Mouse (Mus musculus): ENCODE measurements around the gene Hdac10.
A peak's percentile ranks its signal among the peaks of the same experiment; 100 is the strongest.

Hdac10 gene

GRCm38 (mm10) chr15:89118007-89118406 is 10.5 kb downstream of the Hdac10 start:
- DNase-seq: no peak

GRCm38 (mm10) chr15:89110147-89110546 is 18.4 kb downstream of the Hdac10 start:
- no peak for DNase-seq

- DNase-seq: no peak
Observed at GRCm38 (mm10) chr15:89106976-89107375, 21.5 kb downstream of the Hdac10 start.

- DNase-seq: no peak
Observed at GRCm38 (mm10) chr15:89106073-89106472, 22.4 kb downstream of the Hdac10 start.

- no peak for DNase-seq
Observed at GRCm38 (mm10) chr15:89104425-89104824, 24.1 kb downstream of the Hdac10 start.

GRCm38 (mm10) chr15:89103921-89104320 is 24.6 kb downstream of the Hdac10 start:
- DNase-seq: no peak

- DNase-seq: no peak
Observed at GRCm38 (mm10) chr15:89102646-89103045, 25.9 kb downstream of the Hdac10 start.

GRCm38 (mm10) chr15:89100823-89101222 is 27.7 kb downstream of the Hdac10 start:
- no peak for DNase-seq

- DNase-seq: no peak
Observed at GRCm38 (mm10) chr15:89098616-89099015, 29.9 kb downstream of the Hdac10 start.

- DNase-seq: no peak
Observed at GRCm38 (mm10) chr15:89097450-89097849, 31.1 kb downstream of the Hdac10 start.

GRCm38 (mm10) chr15:89092181-89092580 is 36.3 kb downstream of the Hdac10 start:
- DNase-seq: no peak

- DNase-seq: no peak
Observed at GRCm38 (mm10) chr15:89090662-89091061, 37.8 kb downstream of the Hdac10 start.

GRCm38 (mm10) chr15:89089248-89090051 is 39.0 kb downstream of the Hdac10 start:
- DNase-seq: peak; percentile 54 to 61

GRCm38 (mm10) chr15:89088607-89089247 is 39.8 kb downstream of the Hdac10 start, which contains the start of gene Selenoo:
TSS of gene Selenoo (plus strand) at chr15:89089084.
- peak; percentile 95 to 97 for DNase-seq

GRCm38 (mm10) chr15:89084826-89085225 is 43.7 kb downstream of the Hdac10 start:
- DNase-seq: no peak

- DNase-seq: no peak
Observed at GRCm38 (mm10) chr15:89083906-89084305, 44.6 kb downstream of the Hdac10 start.

- peak; percentile 78 to 90 for DNase-seq
Observed at GRCm38 (mm10) chr15:89078208-89078836, 50.2 kb downstream of the Hdac10 start.

GRCm38 (mm10) chr15:89076156-89076731 is 52.3 kb downstream of the Hdac10 start:
- DNase-seq: peak; percentile 47 to 75

GRCm38 (mm10) chr15:89075478-89076147 is 52.9 kb downstream of the Hdac10 start:
- peak; percentile 90 to 96 for DNase-seq

GRCm38 (mm10) chr15:89074613-89075477 is 53.7 kb downstream of the Hdac10 start, which contains the start of gene Trabd:
TSS of gene Trabd (plus strand) at chr15:89075124.
- peak in 1 of 2 experiments; percentile 23 for DNase-seq

- DNase-seq: no peak
Observed at GRCm38 (mm10) chr15:89073993-89074603, 54.4 kb downstream of the Hdac10 start.

Data from kidney, postnatal 25 days (tissue).